Mouse (Mus musculus): ENCODE results near the gene Rnf181. TPM values are rescaled to one million over a fixed set of nuclear protein-coding genes. Genes with fewer than 3 reads are reported as not detected.

Rnf181 gene
- polyA plus RNA-seq, 1 experiment from 2014 or later: 106 TPM

DNA sequence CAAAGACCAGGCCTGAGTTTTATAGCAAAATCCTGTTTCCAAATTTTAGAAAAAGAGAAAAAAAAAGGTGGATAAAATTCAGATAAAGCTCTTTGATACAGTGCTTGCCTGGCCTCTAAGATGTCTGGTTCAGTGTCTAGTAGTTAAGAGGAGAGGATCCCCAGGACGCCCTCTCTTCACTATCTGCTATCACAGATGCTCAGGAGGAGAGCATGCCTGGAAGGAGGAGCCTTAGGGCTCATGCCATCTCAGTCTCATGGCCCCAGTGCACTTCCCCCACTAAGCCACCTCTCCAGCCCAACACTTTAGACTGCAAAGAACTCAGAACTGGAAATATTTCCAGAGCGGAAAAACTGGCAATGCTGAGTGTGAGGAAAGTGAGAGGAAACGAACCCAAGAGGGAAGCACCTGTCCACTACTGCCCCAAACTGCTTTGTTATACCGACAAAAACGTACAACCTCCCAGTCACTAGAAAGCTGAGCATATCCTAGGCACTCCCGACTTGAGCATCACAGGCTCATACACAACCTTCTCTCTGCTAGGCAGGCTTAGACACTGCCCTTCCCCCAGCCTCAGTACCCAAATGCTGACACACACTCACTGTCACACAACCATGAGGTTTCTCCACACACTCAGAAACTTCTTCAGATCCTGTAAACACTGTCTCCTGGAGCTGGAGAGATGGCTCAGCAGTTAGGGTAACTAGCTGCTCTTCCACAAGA, 42.8 kb downstream of the Rnf181 start:
- Histone ChIP-seq H3K4me1 (ENCODE audit: control insufficient read depth, insufficient read depth, low read length) (no peaks in the 10 kb centered on the region), H3K9me3 (ENCODE audit: control insufficient read depth, low read depth, low read length) (no peaks in the 10 kb centered on the region), H3K4me2 (replicated peaks; ENCODE audit: low read depth, low read length) (no peak overlapping the region), H3K36me3 (ENCODE audit: control insufficient read depth, insufficient read depth, low read length) (peaks cover 65% of the 10 kb centered on the region), H3K27ac (ENCODE audit: low read length) (no peak overlapping the region), H3K9ac (replicated peaks; ENCODE audit: low read depth, low read length) (no peak overlapping the region), H3K27me3 (ENCODE audit: control insufficient read depth, insufficient read depth, low read length) (no peaks in the 10 kb centered on the region), H3K4me3 (ENCODE audit: low read depth, low read length) (no peak overlapping the region)
- ATAC-seq (ENCODE audit: insufficient number of reproducible peaks, insufficient read depth, low FRiP score, low read depth): peak; percentile 40; the same call in 1 of the 2 replicates
- 91% methylated on average over 6 of the region's 6 CpGs for WGBS

GRCm38 (mm10) chr6:72322936-72323335, 43.8 kb downstream of the Rnf181 start:
- Histone ChIP-seq H3K27ac (ENCODE audit: low read length) (no peak overlapping the region), H3K4me3 (ENCODE audit: low read depth, low read length) (no peak overlapping the region), H3K27me3 (ENCODE audit: control insufficient read depth, insufficient read depth, low read length) (no peaks in the 10 kb centered on the region), H3K9ac (replicated peaks; ENCODE audit: low read depth, low read length) (no peak overlapping the region), H3K4me1 (ENCODE audit: control insufficient read depth, insufficient read depth, low read length) (no peaks in the 10 kb centered on the region), H3K9me3 (ENCODE audit: control insufficient read depth, low read depth, low read length) (no peaks in the 10 kb centered on the region), H3K4me2 (replicated peaks; ENCODE audit: low read depth, low read length) (no peak overlapping the region), H3K36me3 (ENCODE audit: control insufficient read depth, insufficient read depth, low read length) (peaks cover 61% of the 10 kb centered on the region)
- no peak for ATAC-seq (ENCODE audit: insufficient number of reproducible peaks, insufficient read depth, low FRiP score, low read depth)
- WGBS: 95% methylated on average over 3 of the region's 3 CpGs

GRCm38 (mm10) chr6:72319019-72319418, 47.7 kb downstream of the Rnf181 start:
- Histone ChIP-seq H3K27ac (ENCODE audit: low read length) (no peak overlapping the region), H3K4me3 (ENCODE audit: low read depth, low read length) (no peak overlapping the region), H3K36me3 (ENCODE audit: control insufficient read depth, insufficient read depth, low read length) (peaks cover 50% of the 10 kb centered on the region), H3K27me3 (ENCODE audit: control insufficient read depth, insufficient read depth, low read length) (no peaks in the 10 kb centered on the region), H3K9me3 (ENCODE audit: control insufficient read depth, low read depth, low read length) (no peaks in the 10 kb centered on the region), H3K9ac (replicated peaks; ENCODE audit: low read depth, low read length) (no peak overlapping the region), H3K4me1 (ENCODE audit: control insufficient read depth, insufficient read depth, low read length) (no peaks in the 10 kb centered on the region), H3K4me2 (replicated peaks; ENCODE audit: low read depth, low read length) (no peak overlapping the region)
- ATAC-seq (ENCODE audit: insufficient number of reproducible peaks, insufficient read depth, low FRiP score, low read depth): no peak
- 79% methylated on average over 11 of the region's 11 CpGs for WGBS

- H3K27me3 ChIP-seq (ENCODE audit: control insufficient read depth, insufficient read depth, low read length): no peaks in the 10 kb centered on the region
- H3K9me3 ChIP-seq (ENCODE audit: control insufficient read depth, low read depth, low read length): no peaks in the 10 kb centered on the region
- no peak overlapping the region for H3K27ac ChIP-seq (ENCODE audit: low read length)
- no peak overlapping the region for H3K9ac ChIP-seq (replicated peaks; ENCODE audit: low read depth, low read length)
- peaks cover 46% of the 10 kb centered on the region for H3K36me3 ChIP-seq (ENCODE audit: control insufficient read depth, insufficient read depth, low read length)
- no peak for ATAC-seq (ENCODE audit: insufficient number of reproducible peaks, insufficient read depth, low FRiP score, low read depth)
- H3K4me3 ChIP-seq (ENCODE audit: low read depth, low read length): no peak overlapping the region
- 90% methylated on average over 5 of the region's 5 CpGs for WGBS
- H3K4me1 ChIP-seq (ENCODE audit: control insufficient read depth, insufficient read depth, low read length): no peaks in the 10 kb centered on the region
- H3K4me2 ChIP-seq (replicated peaks; ENCODE audit: low read depth, low read length): no peak overlapping the region
Observed at GRCm38 (mm10) chr6:72318440-72318839, 48.3 kb downstream of the Rnf181 start.

- no peak for ATAC-seq (ENCODE audit: insufficient number of reproducible peaks, insufficient read depth, low FRiP score, low read depth)
- H3K4me2 ChIP-seq (replicated peaks; ENCODE audit: low read depth, low read length): no peak overlapping the region
- no peaks in the 10 kb centered on the region for H3K9me3 ChIP-seq (ENCODE audit: control insufficient read depth, low read depth, low read length)
- no peaks in the 10 kb centered on the region for H3K4me1 ChIP-seq (ENCODE audit: control insufficient read depth, insufficient read depth, low read length)
- no peak overlapping the region for H3K4me3 ChIP-seq (ENCODE audit: low read depth, low read length)
- H3K27me3 ChIP-seq (ENCODE audit: control insufficient read depth, insufficient read depth, low read length): no peaks in the 10 kb centered on the region
- no peak overlapping the region for H3K9ac ChIP-seq (replicated peaks; ENCODE audit: low read depth, low read length)
- no peak overlapping the region for H3K27ac ChIP-seq (ENCODE audit: low read length)
- H3K36me3 ChIP-seq (ENCODE audit: control insufficient read depth, insufficient read depth, low read length): peaks cover 30% of the 10 kb centered on the region
- 63% methylated on average over 1 of the region's 1 CpGs for WGBS
Observed at GRCm38 (mm10) chr6:72316044-72316443, 50.7 kb downstream of the Rnf181 start.

DNA sequence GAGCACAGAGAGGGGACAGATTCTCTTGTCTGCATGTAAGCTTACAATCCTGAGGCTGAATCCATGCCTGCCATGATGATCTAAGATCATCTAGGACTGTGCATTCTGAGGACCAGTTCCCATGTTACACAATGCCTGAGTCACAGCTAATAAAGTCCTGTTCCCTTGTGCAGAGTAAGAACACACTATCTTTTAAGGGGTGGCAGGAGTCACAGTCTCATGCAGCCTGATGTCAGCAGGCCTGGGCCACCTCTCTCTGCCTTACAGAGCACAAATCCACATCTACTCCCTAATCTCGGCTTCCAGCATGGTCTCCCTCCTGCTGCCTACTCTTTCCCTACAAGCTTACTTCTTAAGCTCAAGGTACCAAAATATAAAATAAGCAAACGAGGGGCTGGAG, 51.4 kb downstream of the Rnf181 start:
- WGBS: 80% methylated on average over 2 of the region's 2 CpGs
- Histone ChIP-seq H3K4me2 (replicated peaks; ENCODE audit: low read depth, low read length) (no peak overlapping the region), H3K27me3 (ENCODE audit: control insufficient read depth, insufficient read depth, low read length) (no peaks in the 10 kb centered on the region), H3K36me3 (ENCODE audit: control insufficient read depth, insufficient read depth, low read length) (peaks cover 24% of the 10 kb centered on the region), H3K4me3 (ENCODE audit: low read depth, low read length) (no peak overlapping the region), H3K9me3 (ENCODE audit: control insufficient read depth, low read depth, low read length) (no peaks in the 10 kb centered on the region), H3K4me1 (ENCODE audit: control insufficient read depth, insufficient read depth, low read length) (no peaks in the 10 kb centered on the region), H3K9ac (replicated peaks; ENCODE audit: low read depth, low read length) (no peak overlapping the region), H3K27ac (ENCODE audit: low read length) (no peak overlapping the region)
- ATAC-seq (ENCODE audit: insufficient number of reproducible peaks, insufficient read depth, low FRiP score, low read depth): no peak

DNA sequence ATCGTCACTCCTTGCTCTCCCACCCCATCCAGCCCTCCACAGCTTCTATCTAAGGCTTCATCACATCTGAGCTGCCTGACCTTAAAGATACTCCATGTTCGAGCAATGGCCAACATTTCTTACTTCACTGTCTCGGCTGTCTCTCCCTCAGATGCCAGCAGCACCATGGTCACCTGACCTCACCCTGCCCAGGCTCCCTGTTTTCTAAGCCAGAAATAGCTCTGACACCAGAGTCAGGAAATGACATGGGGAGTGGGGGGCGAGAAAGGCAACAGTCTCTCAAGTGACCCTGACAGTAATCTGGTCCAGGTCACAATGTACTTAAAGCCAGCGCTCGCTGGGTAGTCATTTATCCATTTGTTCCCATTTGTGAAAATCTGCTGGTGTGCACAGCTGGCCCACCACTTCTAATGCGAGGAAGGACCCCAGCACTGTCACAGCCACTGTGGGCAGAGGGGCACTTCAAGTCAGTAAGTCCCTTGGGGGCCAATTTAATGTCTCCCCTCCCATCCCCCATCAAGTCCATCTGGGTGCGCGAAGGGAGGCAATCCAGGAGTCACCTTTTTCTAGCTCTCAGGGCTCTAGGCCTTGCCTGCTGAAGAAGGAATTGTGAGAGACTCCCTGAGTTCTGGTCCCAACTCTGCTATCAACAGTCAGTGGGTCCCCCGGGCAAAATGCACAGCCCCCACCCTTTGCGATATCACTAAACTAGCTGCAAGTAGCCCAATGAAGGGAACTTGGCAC, 53.5 kb downstream of the Rnf181 start:
- Histone ChIP-seq H3K4me3 (ENCODE audit: low read depth, low read length) (no peak overlapping the region), H3K9ac (replicated peaks; ENCODE audit: low read depth, low read length) (no peak overlapping the region), H3K36me3 (ENCODE audit: control insufficient read depth, insufficient read depth, low read length) (peaks cover 9% of the 10 kb centered on the region; the same call in 1 of the 2 replicates), H3K27ac (ENCODE audit: low read length) (no peak overlapping the region), H3K9me3 (ENCODE audit: control insufficient read depth, low read depth, low read length) (no peaks in the 10 kb centered on the region), H3K27me3 (ENCODE audit: control insufficient read depth, insufficient read depth, low read length) (no peaks in the 10 kb centered on the region), H3K4me2 (replicated peaks; ENCODE audit: low read depth, low read length) (no peak overlapping the region), H3K4me1 (ENCODE audit: control insufficient read depth, insufficient read depth, low read length) (no peaks in the 10 kb centered on the region)
- WGBS: 85% methylated on average over 11 of the region's 11 CpGs
- ATAC-seq (ENCODE audit: insufficient number of reproducible peaks, insufficient read depth, low FRiP score, low read depth): no peak

- H3K27me3 ChIP-seq (ENCODE audit: control insufficient read depth, insufficient read depth, low read length): no peaks in the 10 kb centered on the region
- 92% methylated on average over 3 of the region's 3 CpGs for WGBS
- no peak overlapping the region for H3K4me2 ChIP-seq (replicated peaks; ENCODE audit: low read depth, low read length)
- peaks cover 2% of the 10 kb centered on the region; the same call in 1 of the 2 replicates for H3K36me3 ChIP-seq (ENCODE audit: control insufficient read depth, insufficient read depth, low read length)
- no peak overlapping the region for H3K4me3 ChIP-seq (ENCODE audit: low read depth, low read length)
- H3K9me3 ChIP-seq (ENCODE audit: control insufficient read depth, low read depth, low read length): no peaks in the 10 kb centered on the region
- no peaks in the 10 kb centered on the region for H3K4me1 ChIP-seq (ENCODE audit: control insufficient read depth, insufficient read depth, low read length)
- H3K9ac ChIP-seq (replicated peaks; ENCODE audit: low read depth, low read length): no peak overlapping the region
- H3K27ac ChIP-seq (ENCODE audit: low read length): no peak overlapping the region
- ATAC-seq (ENCODE audit: insufficient number of reproducible peaks, insufficient read depth, low FRiP score, low read depth): no peak
Observed at GRCm38 (mm10) chr6:72312198-72312597, 54.6 kb downstream of the Rnf181 start.
